Mouse (Mus musculus) CH12.LX (cell line): ENCODE data around the gene 3100002H09Rik. TPM values are rescaled to one million over a fixed set of nuclear protein-coding genes. Genes with fewer than 3 reads are reported as not detected.

Experiments
- DNase-seq: peaks from one replicate; pipeline ENCODE4 v3.0.0-alpha.2; 2013; ENCODE audit errors: extremely low read depth
- H3K27ac ChIP-seq: 2 replicates; pipeline ENCODE4 v1.5.1; 2012; ENCODE audit warnings: low read depth, mild to moderate bottlenecking, control low read depth, moderate library complexity; ENCODE audit not compliant: insufficient read depth
- H3K27me3 ChIP-seq: replicated peaks from 2 replicates; pipeline ENCODE3; 2012; ENCODE audit warnings: inconsistent platforms
- H3K36me3 ChIP-seq, 2 experiments: replicated peaks in 1 of 2; 2 replicates each; pipeline versions ENCODE3 to v1.6.1; 2012; ENCODE audit warnings: inconsistent platforms in 1 of 2, low read length in 1 of 2, mild to moderate bottlenecking in 1 of 2, mixed read lengths in 1 of 2, moderate library complexity in 1 of 2; ENCODE audit not compliant: control insufficient read depth in 1 of 2, insufficient read depth in 1 of 2
- H3K4me1 ChIP-seq, 2 experiments: 2 replicates each; pipeline ENCODE4 v1.6.1; 2012; ENCODE audit warnings: inconsistent platforms in 1 of 2, moderate library complexity in 1 of 2; ENCODE audit not compliant: insufficient read depth in 2 of 2, control insufficient read depth in 1 of 2
- H3K4me2 ChIP-seq: 2 replicates; pipeline ENCODE4 v1.6.1; 2012; ENCODE audit warnings: low read depth, mild to moderate bottlenecking, control low read depth; ENCODE audit not compliant: poor library complexity, insufficient read depth, severe bottlenecking
- H3K4me3 ChIP-seq, 3 experiments: fragments of 150-350 bp in 1 of 3; sonication (generic) in 1 of 3; replicated peaks in 1 of 3; 2 replicates each; pipeline versions ENCODE3 to v1.5.1; 2011 to 2012; ENCODE audit warnings: low read depth in 2 of 3, low read length in 2 of 3, mild to moderate bottlenecking in 2 of 3, moderate library complexity in 2 of 3, control low read depth in 1 of 3, improper control_type of control experiment in 1 of 3, inconsistent platforms in 1 of 3, mixed read lengths in 1 of 3; ENCODE audit not compliant: poor library complexity in 1 of 3
- H3K79me2 ChIP-seq: replicated peaks from 2 replicates; pipeline ENCODE4 v1.6.1; 2012; ENCODE audit warnings: mild to moderate bottlenecking, moderate library complexity; ENCODE audit not compliant: control insufficient read depth, poor library complexity, insufficient read depth, severe bottlenecking; ENCODE audit errors: extremely low read depth
- H3K9ac ChIP-seq: 2 replicates; pipeline ENCODE4 v1.6.1; 2012; ENCODE audit warnings: low read depth, mild to moderate bottlenecking, control low read depth, moderate library complexity; ENCODE audit not compliant: insufficient read depth
- H3K9me3 ChIP-seq: replicated peaks from 2 replicates; pipeline ENCODE3; 2012; ENCODE audit warnings: low read length, inconsistent platforms, mixed read lengths
- ETS1 ChIP-seq: conservative IDR thresholded peaks from 2 replicates; pipeline ENCODE4 v1.6.1; 2012; ENCODE audit warnings: low read depth, mild to moderate bottlenecking, inconsistent platforms, low read length, improper control_type of control experiment, moderate library complexity
- HCFC1 ChIP-seq: IDR thresholded peaks from 2 replicates; pipeline ENCODE4 v1.6.1; 2012; ENCODE audit warnings: low read depth, mild to moderate bottlenecking, inconsistent platforms, low read length, improper control_type of control experiment
- IRF4 ChIP-seq: IDR thresholded peaks from 2 replicates; pipeline ENCODE4 v1.6.1; 2014; ENCODE audit warnings: low read depth, mild to moderate bottlenecking, inconsistent platforms, low read length, improper control_type of control experiment
- MAFK ChIP-seq: IDR thresholded peaks from 2 replicates; pipeline ENCODE4 v1.6.1; 2011; ENCODE audit warnings: low read length, improper control_type of control experiment; ENCODE audit not compliant: insufficient replicate concordance
- MAZ ChIP-seq: IDR thresholded peaks from 2 replicates; pipeline ENCODE4 v1.6.1; 2012; ENCODE audit warnings: low read depth, mild to moderate bottlenecking, inconsistent platforms, low read length, improper control_type of control experiment, moderate library complexity
- MXI1 ChIP-seq: IDR thresholded peaks from 2 replicates; pipeline ENCODE4 v1.6.1; 2011; ENCODE audit warnings: mild to moderate bottlenecking, low read depth, low read length, improper control_type of control experiment
- MYC ChIP-seq: IDR thresholded peaks from 2 replicates; pipeline ENCODE4 v1.6.1; 2011; ENCODE audit warnings: low read depth, mild to moderate bottlenecking, improper control_type of control experiment, low read length
- NELFE ChIP-seq: IDR thresholded peaks from 2 replicates; pipeline ENCODE4 v1.6.1; 2011; ENCODE audit warnings: low read depth, low read length, improper control_type of control experiment
- POLR2AphosphoS2 ChIP-seq: IDR thresholded peaks from 2 replicates; pipeline ENCODE4 v1.6.1; 2011; ENCODE audit warnings: low read depth, low read length, improper control_type of control experiment
- SMC3 ChIP-seq: IDR thresholded peaks from 2 replicates; pipeline ENCODE4 v1.6.1; 2011; ENCODE audit warnings: low read depth, low read length, improper control_type of control experiment
- TBP ChIP-seq: conservative IDR thresholded peaks from 2 replicates; pipeline ENCODE4 v1.6.1; 2011; ENCODE audit warnings: low read depth, low read length, improper control_type of control experiment
- USF1 ChIP-seq: IDR thresholded peaks from 2 replicates; pipeline ENCODE4 v1.6.1; 2014; ENCODE audit warnings: low read depth, mild to moderate bottlenecking, inconsistent platforms, low read length, improper control_type of control experiment
- USF2 ChIP-seq: conservative IDR thresholded peaks from 2 replicates; pipeline ENCODE4 v1.6.1; 2011; ENCODE audit warnings: low read depth, low read length, improper control_type of control experiment
- ZC3H11A ChIP-seq: IDR thresholded peaks from 2 replicates; pipeline ENCODE4 v1.6.1; 2012; ENCODE audit warnings: low read depth, mild to moderate bottlenecking, inconsistent platforms, low read length, improper control_type of control experiment
- ZMIZ1 ChIP-seq: IDR thresholded peaks from 2 replicates; pipeline ENCODE4 v1.6.1; 2012; ENCODE audit warnings: low read depth, mild to moderate bottlenecking, inconsistent platforms, low read length, improper control_type of control experiment
- ZNF384 ChIP-seq: IDR thresholded peaks from 2 replicates; pipeline ENCODE4 v1.6.1; 2012; ENCODE audit warnings: low read depth, low read length, improper control_type of control experiment, inconsistent platforms
- dilution Hi-C: fragments of 300-500 bp; cut with MboI; formaldehyde crosslinking; loops from 2 replicates; pipeline ENCODE4 v1.14.3; 2020; ENCODE audit warnings: low sequenced_read_pairs; ENCODE audit not compliant: extremely low pct_unique_long_range_greater_than_20kb, extremely low pct_ligation_motif_present
- in situ Hi-C: fragments of 300-500 bp; cut with MboI; formaldehyde crosslinking; loops from 3 replicates; pipeline ENCODE4 v1.14.3; 2019; ENCODE audit warnings: low sequenced_read_pairs, low pct_ligation_motif_present, low pct_unique_long_range_greater_than_20kb, mixed read lengths
- polyA plus RNA-seq: library from polyadenylated mRNA; unstranded; fragments of >175 nt; gene quantifications from 2 replicates; pipeline ENCODE4 v1.2.1, GENCODE M21; 2012; ENCODE audit warnings: low read depth; ENCODE audit not compliant: insufficient read length
- total RNA-seq, 2 experiments: library from RNA; depleted of rRNA; stranded (reverse); fragments of 300-350 nt in 1 of 2; fragments of >200 nt in 1 of 2; gene quantifications; 2 replicates each; pipeline ENCODE4 v1.2.3; 2012 to 2014

3100002H09Rik gene
- total and polyA plus RNA-seq, 3 experiments: not detected

DNA sequence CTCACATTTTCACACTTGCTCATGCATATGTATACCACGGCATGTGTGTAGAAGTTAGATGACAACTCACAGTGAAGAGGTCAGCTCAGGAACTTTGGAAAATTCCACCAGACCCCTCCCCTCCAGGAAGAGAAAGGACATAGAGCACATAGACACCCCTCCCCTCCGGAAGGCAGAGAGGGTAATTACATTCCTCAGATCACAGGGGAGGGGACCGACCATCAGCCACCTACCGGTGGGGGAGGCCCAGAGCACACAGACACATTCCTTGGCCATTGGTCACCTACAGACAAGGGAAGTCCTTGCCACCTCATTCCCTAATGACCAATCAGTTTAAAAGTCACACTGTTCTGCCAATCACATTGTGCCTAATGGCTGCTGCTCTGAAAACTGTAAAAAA is 20.9 kb upstream of the 3100002H09Rik start:
- no peaks in the 10 kb centered on the region for H3K9me3 ChIP-seq
- H3K9ac ChIP-seq: no peak overlapping the region
- peaks cover 81% of the 10 kb centered on the region for H3K27me3 ChIP-seq
- dilution Hi-C loops: no loop called here
- no peak overlapping the region for H3K4me3 ChIP-seq
- H3K4me1 ChIP-seq: no peaks in the 10 kb centered on the region
- no peak for TF ChIP-seq NELFE
- TF ChIP-seq SMC3: no peak
- no peak for TF ChIP-seq IRF4
- no peak for TF ChIP-seq ETS1
- TF ChIP-seq ZNF384: no peak
- no peak for TF ChIP-seq ZMIZ1
- no peak for TF ChIP-seq MAFK
- TF ChIP-seq MYC: no peak
- no peak for TF ChIP-seq POLR2AphosphoS2
- TF ChIP-seq TBP: no peak
- TF ChIP-seq USF2: no peak
- no peak for TF ChIP-seq ZC3H11A
- TF ChIP-seq MXI1: no peak
- TF ChIP-seq MAZ: no peak
- no peak for TF ChIP-seq USF1
- TF ChIP-seq, all 38 proteins: peak for 0
- Histone ChIP-seq H3K4me2 (no peak overlapping the region), H3K27ac (no peak overlapping the region), H3K36me3 (no peaks in the 10 kb centered on the region), H3K79me2 (no peaks in the 10 kb centered on the region)
- in situ Hi-C loops: no loop called here
- DNase-seq: no peak

DNA sequence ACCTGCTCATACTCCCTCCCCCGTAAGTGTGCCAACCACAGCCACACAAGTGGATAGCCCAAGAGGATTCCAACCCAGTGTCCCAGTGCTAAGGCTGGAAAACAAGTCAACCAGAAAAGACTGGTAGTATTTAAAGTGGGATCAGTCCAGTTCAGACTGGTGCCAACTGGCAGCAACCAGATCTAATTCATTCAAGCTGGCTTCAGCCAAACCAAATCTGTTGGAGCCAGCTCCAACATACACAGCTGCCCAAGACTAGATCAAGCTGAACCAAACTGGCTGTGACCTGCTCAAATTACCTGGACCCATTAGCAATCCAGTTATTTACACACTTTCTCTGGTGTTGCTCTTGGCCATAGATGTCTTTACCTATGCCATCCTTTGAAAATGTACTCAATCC is 16.2 kb upstream of the 3100002H09Rik start:
- no peaks in the 10 kb centered on the region for H3K9me3 ChIP-seq
- no peak for TF ChIP-seq HCFC1
- TF ChIP-seq, all 38 proteins: peak for 0
- no peak overlapping the region for H3K27ac ChIP-seq
- DNase-seq: no peak
- in situ Hi-C loops (no loop called here), dilution Hi-C loops (no loop called here)
- no peaks in the 10 kb centered on the region for H3K36me3 ChIP-seq
- no peak overlapping the region for H3K4me3 ChIP-seq
- no peak overlapping the region for H3K4me2 ChIP-seq
- H3K79me2 ChIP-seq: no peaks in the 10 kb centered on the region
- peaks cover 81% of the 10 kb centered on the region for H3K27me3 ChIP-seq
- H3K4me1 ChIP-seq: no peaks in the 10 kb centered on the region
- H3K9ac ChIP-seq: no peak overlapping the region
